Mouse (Mus musculus): ENCODE data around the gene Sgms1. TPM values are rescaled to one million over a fixed set of nuclear protein-coding genes. Genes with fewer than 3 reads are reported as not detected.
A peak's percentile ranks its signal among the peaks of the same experiment; 100 is the strongest.
"Not testable (repeated sequence)": the region's sequence is repeated elsewhere in the genome, so short reads cannot be mapped to it uniquely, and the experiment has no call there.

The Sgms1 gene
- total RNA-seq, 4 experiments from 2014 or later: 47.5 to 60.8 (median 52.4) TPM

DNA sequence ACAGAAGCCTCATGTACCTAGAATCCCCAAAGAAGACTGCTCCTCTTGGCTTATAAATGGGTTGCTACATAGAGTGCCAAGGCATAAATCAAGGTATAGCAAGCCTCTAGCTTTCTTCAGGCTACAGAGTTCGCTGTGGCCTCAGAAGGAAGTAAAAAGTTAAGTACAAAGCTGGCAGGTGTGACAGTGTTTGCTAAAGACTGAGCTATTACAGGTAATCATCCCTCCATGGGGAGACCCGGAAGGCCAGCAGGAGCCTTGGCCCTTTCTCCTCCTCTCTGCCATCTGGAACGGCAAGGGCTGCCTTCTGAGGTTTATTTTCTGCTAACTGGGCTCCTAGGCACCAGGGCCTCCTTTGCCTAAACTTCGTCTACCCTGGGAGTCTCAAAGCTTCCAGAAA lies 285.3 kb downstream of the Sgms1 start:
- no peak for DNase-seq (ENCODE audit: low spot score in 2 of 2)

GRCm38 (mm10) chr19:32102976-32103300 lies 286.6 kb downstream of the Sgms1 start:
- peak in 1 of 2 experiments; percentile 42 for DNase-seq (ENCODE audit: low spot score in 2 of 2)

- no peak for DNase-seq (ENCODE audit: low spot score in 2 of 2)
These were observed 287.1 kb downstream of the Sgms1 start for GRCm38 (mm10) chr19:32102294-32102975.

- DNase-seq (ENCODE audit: low spot score in 2 of 2): no peak
These were observed 290.9 kb downstream of the Sgms1 start for GRCm38 (mm10) chr19:32098582-32098981.

DNA sequence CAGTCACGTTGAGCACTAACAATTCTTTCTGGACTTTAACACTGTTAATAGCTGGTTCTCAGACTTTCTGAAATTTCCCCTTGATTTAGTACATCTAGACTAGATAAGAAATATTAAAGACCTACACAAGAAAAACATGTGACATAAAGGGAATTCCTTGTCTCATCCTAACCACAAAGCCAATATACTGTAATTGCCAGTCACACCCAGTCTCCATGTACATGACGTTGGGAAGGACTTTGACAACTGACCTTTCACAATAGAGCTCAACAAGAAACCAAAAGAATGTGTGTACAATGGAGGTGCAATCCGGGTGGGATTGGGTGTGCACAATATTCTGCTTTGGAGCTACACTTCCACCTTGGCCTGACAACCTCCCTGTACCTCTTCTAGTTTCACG lies 297.2 kb downstream of the Sgms1 start:
- DNase-seq (ENCODE audit: low spot score in 2 of 2): no peak

- DNase-seq (ENCODE audit: low spot score in 2 of 2): no peak
These were observed 298.7 kb downstream of the Sgms1 start for GRCm38 (mm10) chr19:32090804-32091203.

DNA sequence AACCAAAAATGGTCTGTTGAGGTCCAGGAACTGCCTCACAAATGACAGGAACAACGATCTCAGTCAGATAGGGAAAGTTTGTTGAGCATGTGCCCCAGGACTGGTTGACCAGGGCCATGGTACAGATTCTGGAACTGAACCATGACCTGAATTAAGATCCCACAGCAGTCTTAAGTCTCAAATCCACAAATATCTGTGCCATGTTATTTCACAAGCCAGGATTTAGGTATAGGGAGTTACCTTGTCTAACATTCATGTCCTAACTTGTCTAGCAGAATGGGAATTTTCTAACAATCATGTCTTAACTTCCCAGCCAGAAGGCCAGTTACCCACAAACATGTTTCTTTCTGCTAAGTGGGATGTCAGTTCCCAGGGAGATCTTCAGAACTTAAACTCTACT lies 300.9 kb downstream of the Sgms1 start:
- no peak for DNase-seq (ENCODE audit: low spot score in 2 of 2)

GRCm38 (mm10) chr19:32087736-32088470 lies 301.6 kb downstream of the Sgms1 start:
- DNase-seq (ENCODE audit: low spot score in 2 of 2): no peak

- not testable (repeated sequence) for DNase-seq (ENCODE audit: low spot score in 2 of 2)
These were observed 304.7 kb downstream of the Sgms1 start for GRCm38 (mm10) chr19:32084813-32085212.

Other genes starting within 250 kb of the Sgms1 start
- gene Rpl9-ps6, start 76.9 kb upstream of the Sgms1 start, total RNA-seq (2022): 10 to 100 TPM; 25.0 to 46.3 (median 32.1) TPM
- gene Minpp1, start 96.1 kb upstream of the Sgms1 start, total RNA-seq (2022): 10 to 100 TPM; 57.1 to 67.5 (median 60.7) TPM
- 10 to 100 TPM in 3 of 4 experiments, 1 to 10 TPM in 1; 9.1 to 13.1 (median 10.4) TPM for gene Papss2, start 206.1 kb upstream of the Sgms1 start, total RNA-seq (2022)